Mouse (Mus musculus): ENCODE data around the gene Catsperd.

DNA sequence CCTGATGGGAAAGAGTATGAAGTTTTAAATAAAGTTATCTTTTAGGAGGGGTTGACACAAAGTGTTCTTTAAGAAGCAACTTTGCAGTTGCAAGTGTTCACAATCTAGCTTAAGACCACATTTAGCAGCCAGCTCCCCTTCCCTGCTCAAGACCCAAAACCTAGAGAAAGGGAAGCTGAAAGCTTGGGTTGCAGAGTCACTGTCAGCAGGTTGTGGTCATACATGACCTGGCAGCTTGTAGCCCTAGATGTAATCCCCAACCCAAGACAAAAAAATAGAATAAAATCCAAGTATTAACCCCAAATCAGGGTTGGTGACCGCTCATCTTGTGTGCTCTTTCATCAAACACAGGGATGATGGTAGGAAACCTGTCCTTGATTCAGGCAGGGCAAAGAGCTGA is 44.9 kb upstream of the Catsperd start:
- TF ChIP-seq TAL1 (IDR thresholded peaks at IDR 0.05; ENCODE audit: low read length): no peak
- TF ChIP-seq GATA1 (IDR thresholded peaks at IDR 0.05; ENCODE audit: low read length): no peak

Measured in erythroblast, embryonic 14.5 days (primary cell).